Mouse (Mus musculus) C2C12 (cell line): ENCODE data around the gene Scfd2. TPM values are rescaled to one million over a fixed set of nuclear protein-coding genes. Genes with fewer than 3 reads are reported as not detected.
A peak's percentile ranks its signal among the peaks of the same experiment; 100 is the strongest.

Source experiments
- H3K27me3 ChIP-seq: one replicate; pipeline ENCODE4 v1.6.1; 2011; ENCODE audit not compliant: control insufficient read depth, insufficient read depth, insufficient read length
- H3K36me3 ChIP-seq: one replicate; pipeline ENCODE4 v1.6.1; 2011; ENCODE audit not compliant: control insufficient read depth, insufficient read depth
- H3K4me3 ChIP-seq: one replicate; pipeline ENCODE4 v1.5.1; 2011; ENCODE audit warnings: mild to moderate bottlenecking, control low read depth; ENCODE audit not compliant: poor library complexity, insufficient read depth, severe bottlenecking
- H3K79me2 ChIP-seq: one replicate; pipeline ENCODE4 v1.6.1; 2011; ENCODE audit not compliant: control insufficient read depth, insufficient read depth
- H3K79me3 ChIP-seq: one replicate; pipeline ENCODE4 v1.6.1; 2011; ENCODE audit warnings: low read depth, control low read depth
- H3ac ChIP-seq: one replicate; pipeline ENCODE3; 2011; ENCODE audit warnings: low read depth; ENCODE audit not compliant: control insufficient read depth, insufficient read length
- CEBPB ChIP-seq: IDR thresholded peaks from one replicate; pipeline ENCODE4 v1.6.1; 2011; ENCODE audit warnings: low read depth, mild to moderate bottlenecking, control low read depth, moderate library complexity
- CTCF ChIP-seq: IDR thresholded peaks from one replicate; pipeline ENCODE4 v1.5.1; 2011; ENCODE audit not compliant: control insufficient read depth, insufficient read depth, insufficient read length
- FOSL1 ChIP-seq: IDR thresholded peaks from one replicate; pipeline ENCODE4 v1.8.0; 2011; ENCODE audit warnings: mild to moderate bottlenecking, low read length; ENCODE audit not compliant: poor library complexity, insufficient read depth, severe bottlenecking
- MAX ChIP-seq: IDR thresholded peaks from one replicate; pipeline ENCODE4 v1.6.1; 2011; ENCODE audit warnings: mild to moderate bottlenecking, control low read depth
- MYOD1 ChIP-seq: IDR thresholded peaks from one replicate; pipeline ENCODE4 v1.6.1; 2011; ENCODE audit warnings: low read depth; ENCODE audit not compliant: control insufficient read depth, insufficient read length
- MYOG ChIP-seq: IDR thresholded peaks from one replicate; pipeline ENCODE4 v1.6.1; 2011; ENCODE audit not compliant: control insufficient read depth, insufficient read length; ENCODE audit errors: extremely low read depth
- USF1 ChIP-seq: IDR thresholded peaks from one replicate; pipeline ENCODE4 v1.6.1; 2011; ENCODE audit warnings: low read depth, mild to moderate bottlenecking, control low read depth, moderate library complexity
- polyA plus RNA-seq: library from polyadenylated mRNA; unstranded; fragments of >200 nt; fragmentation: generic; extraction: Trizol; gene quantifications from one replicate; pipeline ENCODE4 v1.2.1, GENCODE M21; 2012; ENCODE audit warnings: missing spikeins

Gene Scfd2
- polyA plus RNA-seq, 1 experiment: 5.8 TPM

DNA sequence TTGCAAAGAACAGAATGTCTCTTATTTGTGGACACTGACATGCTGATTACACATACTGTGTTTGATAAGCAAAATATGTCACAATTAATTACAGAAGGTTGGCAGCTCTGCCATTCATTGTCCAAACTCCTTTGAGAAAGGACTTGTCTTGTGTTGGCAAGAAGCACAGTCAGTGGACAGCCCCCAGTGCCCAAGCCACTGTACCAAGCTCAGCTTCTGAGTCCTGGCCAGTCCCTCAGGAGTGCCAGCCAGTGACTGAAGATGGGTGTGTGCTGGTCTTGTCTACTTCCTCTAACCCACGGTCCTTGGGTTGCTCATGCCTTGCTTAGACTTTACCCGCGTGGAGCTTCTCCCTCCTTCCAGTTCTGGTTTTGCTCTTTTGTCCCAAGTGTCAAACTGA, 194.1 kb downstream of the Scfd2 start:
- Histone ChIP-seq H3K27me3 (no peaks in the 10 kb centered on the region), H3K36me3 (no peaks in the 10 kb centered on the region), H3K79me3 (no peaks in the 10 kb centered on the region), H3K79me2 (no peaks in the 10 kb centered on the region), H3ac (no peak overlapping the region), H3K4me3 (no peak overlapping the region)
- TF ChIP-seq MYOG: no peak
- no peak for TF ChIP-seq USF1
- TF ChIP-seq FOSL1: no peak
- TF ChIP-seq MAX: no peak
- TF ChIP-seq CEBPB: no peak
- no peak for TF ChIP-seq CTCF
- TF ChIP-seq MYOD1: no peak

DNA sequence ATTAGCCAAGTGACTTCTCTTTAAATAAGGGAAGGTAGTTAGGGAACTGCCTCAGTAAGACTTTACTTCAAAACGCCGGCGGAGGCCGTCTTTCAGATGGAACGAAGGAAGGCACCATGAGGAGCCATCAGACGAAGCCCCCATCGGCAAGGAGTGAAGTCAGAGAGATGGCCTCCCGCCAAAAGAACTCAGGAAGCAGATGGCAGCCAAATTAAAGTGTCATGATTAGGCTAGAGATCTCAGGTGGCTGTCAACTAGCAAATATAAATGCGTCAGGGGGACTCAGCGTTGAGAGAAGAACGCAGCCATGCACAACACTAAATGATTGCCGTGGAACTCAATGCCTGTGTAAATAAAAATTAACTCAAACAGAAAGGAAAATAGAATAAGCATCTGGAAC, 194.8 kb downstream of the Scfd2 start:
- H3ac ChIP-seq: no peak overlapping the region
- H3K79me3 ChIP-seq: no peaks in the 10 kb centered on the region
- H3K27me3 ChIP-seq: no peaks in the 10 kb centered on the region
- TF ChIP-seq CEBPB: no peak
- no peak for TF ChIP-seq CTCF
- no peak for TF ChIP-seq MAX
- no peak for TF ChIP-seq MYOD1
- TF ChIP-seq MYOG: no peak
- no peak for TF ChIP-seq USF1
- no peak for TF ChIP-seq FOSL1
- H3K79me2 ChIP-seq: no peaks in the 10 kb centered on the region
- H3K4me3 ChIP-seq: no peak overlapping the region
- H3K36me3 ChIP-seq: no peaks in the 10 kb centered on the region

DNA sequence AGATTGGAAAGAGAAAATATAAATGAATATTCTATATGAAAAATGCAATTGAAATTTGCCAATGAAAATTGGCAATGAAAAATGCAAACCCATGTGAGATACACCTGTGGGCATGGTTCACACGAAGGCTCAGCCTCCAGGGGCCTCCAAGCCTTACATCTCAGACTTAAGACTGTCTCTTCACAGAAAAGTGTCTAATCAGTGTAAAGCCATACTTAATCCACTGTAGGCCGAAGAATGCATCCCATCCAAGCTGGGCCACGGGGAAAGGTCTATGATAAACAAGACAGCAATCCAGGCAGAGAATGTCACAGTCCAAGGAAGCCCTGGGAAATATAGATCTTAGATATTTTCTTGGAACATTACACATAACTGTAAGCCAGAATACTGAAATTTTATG, 198.3 kb downstream of the Scfd2 start:
- Histone ChIP-seq H3K79me3 (no peaks in the 10 kb centered on the region), H3K79me2 (no peaks in the 10 kb centered on the region), H3K36me3 (no peaks in the 10 kb centered on the region), H3K27me3 (no peaks in the 10 kb centered on the region), H3ac (no peak overlapping the region), H3K4me3 (no peak overlapping the region)
- TF ChIP-seq FOSL1 (no peak), MAX (no peak), CEBPB (no peak), MYOG (no peak), CTCF (no peak), MYOD1 (no peak), USF1 (no peak)

DNA sequence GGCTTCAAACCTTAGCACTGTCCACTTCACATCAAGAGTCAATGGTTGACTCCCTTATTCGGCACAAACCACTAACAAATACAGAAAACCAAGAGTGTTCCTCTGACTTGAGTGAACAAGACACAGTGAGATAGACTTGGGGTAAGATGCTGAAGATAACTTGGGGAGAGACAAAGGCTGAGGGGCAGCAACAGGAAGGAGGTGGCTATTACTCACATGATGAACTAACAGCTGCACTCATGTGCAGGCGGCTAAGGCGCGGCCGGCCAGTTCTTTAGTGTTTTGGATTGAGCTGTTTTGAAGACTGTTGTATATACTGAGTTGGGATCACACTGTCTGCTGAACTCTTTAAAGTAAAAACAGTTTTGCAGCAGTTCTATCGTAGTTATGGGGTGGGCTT, 205.3 kb downstream of the Scfd2 start:
- Histone ChIP-seq H3K27me3 (no peaks in the 10 kb centered on the region), H3K4me3 (no peak overlapping the region), H3ac (no peak overlapping the region), H3K79me2 (no peaks in the 10 kb centered on the region), H3K79me3 (no peaks in the 10 kb centered on the region), H3K36me3 (no peaks in the 10 kb centered on the region)
- TF ChIP-seq MAX (no peak), MYOD1 (peak; percentile 54), CTCF (no peak)

DNA sequence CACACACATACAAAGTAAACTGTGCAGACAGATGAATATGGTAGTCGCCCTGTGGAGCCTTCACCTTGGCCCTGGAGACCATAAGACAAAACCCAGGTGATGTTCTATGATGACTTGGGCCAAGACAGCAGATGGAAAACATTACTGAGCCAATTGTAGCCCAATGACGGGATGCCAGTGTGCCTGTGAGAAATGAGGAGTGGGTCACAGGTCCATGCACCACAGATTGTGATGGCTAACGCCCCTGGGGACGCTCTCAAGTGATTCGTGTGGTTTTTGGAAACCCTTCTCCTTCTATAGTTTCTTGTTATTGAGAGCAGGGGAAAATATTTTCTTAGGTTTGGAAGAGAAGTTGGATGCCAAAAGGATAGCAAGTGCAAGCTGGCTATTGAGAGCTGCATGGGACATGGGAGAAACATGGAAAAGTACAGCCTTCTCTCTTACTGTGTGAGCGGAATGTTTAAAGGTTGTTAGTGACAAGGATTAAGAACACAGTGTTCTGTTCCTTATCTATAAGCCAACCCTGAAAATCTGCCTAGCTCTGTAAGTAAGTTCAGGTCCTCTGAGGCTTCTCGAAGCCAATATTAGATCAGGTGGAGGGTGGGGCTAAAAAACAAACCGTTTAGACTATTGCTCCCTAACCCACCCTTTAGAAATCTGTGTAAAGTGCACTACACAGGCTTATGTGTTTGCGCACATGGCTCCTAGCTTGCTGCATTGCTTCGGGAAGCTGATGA, 210.4 kb downstream of the Scfd2 start:
- Histone ChIP-seq H3ac (no peak overlapping the region), H3K4me3 (no peak overlapping the region), H3K79me2 (no peaks in the 10 kb centered on the region), H3K27me3 (no peaks in the 10 kb centered on the region), H3K79me3 (no peaks in the 10 kb centered on the region), H3K36me3 (no peaks in the 10 kb centered on the region)
- TF ChIP-seq USF1 (no peak), MYOD1 (no peak), FOSL1 (no peak), MAX (no peak), MYOG (no peak), CTCF (no peak), CEBPB (no peak)

DNA sequence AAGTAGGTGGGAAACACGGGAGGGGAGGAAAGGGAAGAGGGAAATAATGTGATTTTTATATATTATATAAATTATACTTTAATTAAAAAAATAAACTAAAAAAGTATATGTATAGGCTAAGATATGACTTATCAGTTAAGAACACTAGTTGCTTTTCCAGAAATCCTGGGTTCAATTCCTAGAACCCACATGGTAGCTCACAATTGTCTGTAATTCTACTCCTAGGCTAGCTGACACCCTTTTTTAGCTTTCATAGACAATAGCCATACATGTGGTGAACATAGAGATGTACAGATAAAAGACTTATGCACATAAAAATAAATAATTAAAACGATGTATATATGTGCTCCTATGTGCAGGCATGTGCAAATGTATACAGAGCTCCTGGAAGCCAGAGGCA, 212.0 kb downstream of the Scfd2 start:
- no peaks in the 10 kb centered on the region for H3K27me3 ChIP-seq
- H3ac ChIP-seq: no peak overlapping the region
- H3K79me3 ChIP-seq: no peaks in the 10 kb centered on the region
- H3K36me3 ChIP-seq: no peaks in the 10 kb centered on the region
- H3K4me3 ChIP-seq: no peak overlapping the region
- no peak for TF ChIP-seq CTCF
- no peak for TF ChIP-seq MAX
- no peak for TF ChIP-seq MYOD1
- TF ChIP-seq FOSL1: no peak
- TF ChIP-seq MYOG: no peak
- no peaks in the 10 kb centered on the region for H3K79me2 ChIP-seq
